Comparison of ENCODE assay signal across 17 mouse cellular contexts in genomic region chr3:89554587-89554986, GRCm38 (mm10). TPM values are rescaled to one million over a fixed set of nuclear protein-coding genes. Genes with fewer than 3 reads are reported as not detected.
"Had no signal": no experiment of that assay in that cellular context is flagged by ENCODE, and none has a peak within 500 bp of the region (broad histone marks: within the 10 kb centered on the region; RNA-seq: fewer than 3 reads in every experiment).

No protein-coding gene starts in this region.

- H3K4me2 ChIP-seq: neural tube, embryonic 13.5 days; neural tube, embryonic 15.5 days; stomach, embryonic 15.5 days had no signal

- H3K27me3 ChIP-seq: neural tube, embryonic 13.5 days; neural tube, embryonic 15.5 days; stomach, embryonic 15.5 days had no signal

- H3K9ac ChIP-seq: neural tube, embryonic 13.5 days; neural tube, embryonic 15.5 days; stomach, embryonic 15.5 days had no signal

- H3K36me3 ChIP-seq: neural tube, embryonic 13.5 days; neural tube, embryonic 15.5 days; stomach, embryonic 15.5 days had no signal

- H3K4me1 ChIP-seq: stomach, embryonic 15.5 days had no signal

- H3K4me3 ChIP-seq: neural tube, embryonic 13.5 days; neural tube, embryonic 15.5 days; stomach, embryonic 15.5 days had no signal

- H3K9me3 ChIP-seq: neural tube, embryonic 13.5 days; neural tube, embryonic 15.5 days had no signal

- H3K27ac ChIP-seq: neural tube, embryonic 13.5 days; neural tube, embryonic 15.5 days; stomach, embryonic 15.5 days; stomach, postnatal 0 days had no signal

- DNase-seq: retina, postnatal 1 day; right cerebral cortex, adult 18-20 months; right cerebral cortex, postnatal 14 days; right cerebral cortex, postnatal 25 days; right cerebral cortex, postnatal 4 days; spleen, adult 18-20 months; thymus, adult 18-20 months; thymus, adult 2 months; thymus, postnatal 14 days; thymus, postnatal 25 days; thymus, postnatal 36 days; thymus, postnatal 4 days had no signal

RNA-seq across cellular contexts. Expression of gene Kcnn3, which starts 34.6 kb away (rescaled TPM):
- total RNA-seq: neutrophil, adult 5-6 weeks had no signal
